Mouse (Mus musculus): ENCODE results near the gene Plch2. TPM values are rescaled to one million over a fixed set of nuclear protein-coding genes. Genes with fewer than 3 reads are reported as not detected.

Plch2 gene
- total and polyA plus RNA-seq, 3 experiments = 0.85 to 1.1 TPM; not detected in 1

GRCm38 (mm10) chr4:154963190-154963836, 93.3 kb downstream of the Plch2 start:
- peak overlapping the region; percentile 65 to 92 for H3K4me3 ChIP-seq (ENCODE audit: control insufficient read depth in 1 of 2, insufficient read depth in 1 of 2, low read depth in 2 of 2, low read length in 2 of 2)
- no peak overlapping the region for H3K27ac ChIP-seq (ENCODE audit: control insufficient read depth, low read depth, low read length)
- no peaks in the 10 kb centered on the region for H3K9me3 ChIP-seq (replicated peaks; ENCODE audit: insufficient read depth, low read length)
- peaks cover 0 to 5% of the 10 kb centered on the region in 2 experiments; a peak in 1 of 4 replicates for H3K27me3 ChIP-seq (ENCODE audit: control insufficient read depth in 1 of 2, insufficient read depth in 2 of 2, low read length in 2 of 2)
- peak; percentile 49 for DNase-seq (ENCODE audit: low read depth, low spot score)
- peak overlapping the region; percentile 85 for H3K9ac ChIP-seq (ENCODE audit: control insufficient read depth, low read depth, low read length, poor library complexity, severe bottlenecking)
- 0 out of 2 replicates have a peak, but pooled peaks have one; percentile 8 for TF ChIP-seq MXI1 (IDR thresholded peaks at IDR 0.05; ENCODE audit: low read depth, low read length)
- no peak for TF ChIP-seq POLR2AphosphoS2 (IDR thresholded peaks at IDR 0.05; ENCODE audit: low read length)
- TF ChIP-seq TBP (IDR thresholded peaks at IDR 0.05; ENCODE audit: low read depth, low read length) = no peak
- TF ChIP-seq POLR2A (IDR thresholded peaks at IDR 0.05; ENCODE audit: control insufficient read depth in 1 of 2, insufficient read depth in 1 of 2, low read depth in 1 of 2, low read length in 2 of 2, poor library complexity in 1 of 2) = no peak
- no peak for TF ChIP-seq ETS1 (IDR thresholded peaks at IDR 0.05; ENCODE audit: low read depth, low read length)
- no peak for TF ChIP-seq JUND (IDR thresholded peaks at IDR 0.05; ENCODE audit: low read depth, low read length)
- no peak for TF ChIP-seq USF2 (IDR thresholded peaks at IDR 0.05; ENCODE audit: borderline replicate concordance in 1 of 2, insufficient read depth in 1 of 2, low read depth in 1 of 2, low read length in 2 of 2)
- TF ChIP-seq MAFK (IDR thresholded peaks at IDR 0.05; ENCODE audit: borderline replicate concordance, low read depth, low read length) = no peak
- no peak for TF ChIP-seq GABPA (IDR thresholded peaks at IDR 0.05; ENCODE audit: low read depth, low read length)
- TF ChIP-seq POLR2AphosphoS5 (IDR thresholded peaks at IDR 0.05; ENCODE audit: borderline replicate concordance, low read depth, low read length) = no peak
- TF ChIP-seq CHD2 (IDR thresholded peaks at IDR 0.05; ENCODE audit: low read length) = no peak
- peak; percentile 57 for TF ChIP-seq NRF1 (IDR thresholded peaks at IDR 0.05; ENCODE audit: insufficient read depth, low read depth, low read length, poor library complexity, severe bottlenecking)
- TF ChIP-seq USF1 (IDR thresholded peaks at IDR 0.05; ENCODE audit: low read depth, low read length) = no peak
- H3K4me1 ChIP-seq (ENCODE audit: control insufficient read depth in 1 of 2, insufficient read depth in 2 of 2, low read length in 2 of 2) = peaks cover 6 to 18% of the 10 kb centered on the region in 2 experiments; a peak in 3 of 4 replicates
- H3K79me2 ChIP-seq (ENCODE audit: control insufficient read depth, insufficient read depth, low read length, poor library complexity) = peaks cover 36% of the 10 kb centered on the region
- H3K36me3 ChIP-seq (ENCODE audit: control insufficient read depth in 1 of 2, insufficient read depth in 2 of 2, low read length in 2 of 2) = peaks cover 2 to 15% of the 10 kb centered on the region in 2 experiments

- no peak for DNase-seq (ENCODE audit: low read depth, low spot score)
- no peaks in the 10 kb centered on the region for H3K9me3 ChIP-seq (replicated peaks; ENCODE audit: insufficient read depth, low read length)
- H3K4me3 ChIP-seq (ENCODE audit: control insufficient read depth in 1 of 2, insufficient read depth in 1 of 2, low read depth in 2 of 2, low read length in 2 of 2) = no peak overlapping the region
- peaks cover 33% of the 10 kb centered on the region for H3K79me2 ChIP-seq (ENCODE audit: control insufficient read depth, insufficient read depth, low read length, poor library complexity)
- TF ChIP-seq USF1 (IDR thresholded peaks at IDR 0.05; ENCODE audit: low read depth, low read length) = no peak
- no peak for TF ChIP-seq MXI1 (IDR thresholded peaks at IDR 0.05; ENCODE audit: low read depth, low read length)
- TF ChIP-seq MAZ (IDR thresholded peaks at IDR 0.05; ENCODE audit: low read depth, low read length) = no peak
- no peak for TF ChIP-seq GABPA (IDR thresholded peaks at IDR 0.05; ENCODE audit: low read depth, low read length)
- TF ChIP-seq NELFE (IDR thresholded peaks at IDR 0.05; ENCODE audit: low read depth, low read length) = no peak
- no peak for TF ChIP-seq HCFC1 (IDR thresholded peaks at IDR 0.05; ENCODE audit: low read depth, low read length)
- peaks cover 2 to 13% of the 10 kb centered on the region in 2 experiments; a peak in 3 of 4 replicates for H3K4me1 ChIP-seq (ENCODE audit: control insufficient read depth in 1 of 2, insufficient read depth in 2 of 2, low read length in 2 of 2)
- H3K27me3 ChIP-seq (ENCODE audit: control insufficient read depth in 1 of 2, insufficient read depth in 2 of 2, low read length in 2 of 2) = peaks cover 0 to 5% of the 10 kb centered on the region in 2 experiments; a peak in 1 of 4 replicates
- H3K9ac ChIP-seq (ENCODE audit: control insufficient read depth, low read depth, low read length, poor library complexity, severe bottlenecking) = no peak overlapping the region
- H3K36me3 ChIP-seq (ENCODE audit: control insufficient read depth in 1 of 2, insufficient read depth in 2 of 2, low read length in 2 of 2) = peaks cover 2 to 14% of the 10 kb centered on the region in 2 experiments
- H3K27ac ChIP-seq (ENCODE audit: control insufficient read depth, low read depth, low read length) = no peak overlapping the region
Observed at GRCm38 (mm10) chr4:154962683-154963082, 93.9 kb downstream of the Plch2 start.
